Mouse (Mus musculus) stomach, embryonic 15.5 days (tissue): ENCODE data around the gene Pidd1. TPM values are rescaled to one million over a fixed set of nuclear protein-coding genes. Genes with fewer than 3 reads are reported as not detected.

Experiments
- ATAC-seq: fragments of 200-750 bp; cut with Nextera tagmentation; 2 replicates; pipeline ENCODE4 v1.8.0; 2017; ENCODE audit warnings: low read depth, moderate number of reproducible peaks, moderate TSS enrichment; ENCODE audit not compliant: insufficient read depth, low FRiP score
- H3K27ac ChIP-seq: fragments of 300-500 bp; sonication (generic); 2 replicates; pipeline ENCODE4 v1.5.1; 2015; ENCODE audit warnings: mild to moderate bottlenecking, inconsistent platforms
- H3K27me3 ChIP-seq: fragments of 300-500 bp; sonication (generic); replicated peaks from 2 replicates; pipeline ENCODE4 v1.6.1; 2015; ENCODE audit warnings: inconsistent platforms
- H3K36me3 ChIP-seq: fragments of 300-500 bp; sonication (generic); 2 replicates; pipeline ENCODE4 v1.6.1; 2015; ENCODE audit warnings: inconsistent platforms
- H3K4me1 ChIP-seq: fragments of 300-500 bp; sonication (generic); 2 replicates; pipeline ENCODE4 v1.6.1; 2015; ENCODE audit warnings: inconsistent platforms
- H3K4me2 ChIP-seq: fragments of 300-500 bp; sonication (generic); 2 replicates; pipeline ENCODE4 v1.6.1; 2015; ENCODE audit warnings: mild to moderate bottlenecking, inconsistent platforms
- H3K4me3 ChIP-seq: fragments of 300-500 bp; sonication (generic); replicated peaks from 2 replicates; pipeline ENCODE4 v1.5.1; 2015; ENCODE audit warnings: inconsistent platforms
- H3K9ac ChIP-seq: fragments of 300-500 bp; sonication (generic); 2 replicates; pipeline ENCODE4 v1.6.1; 2015; ENCODE audit warnings: inconsistent platforms
- H3K9me3 ChIP-seq: fragments of 300-500 bp; sonication (generic); 2 replicates; pipeline ENCODE4 v1.6.1; 2016; ENCODE audit warnings: inconsistent platforms
- WGBS: fragments of 180-500 bp; shearing (Covaris S2); methylation state at CpG from one replicate; pipeline ENCODE4 v1.1.7; 2015; 5-methylcytosine and 5-hydroxymethylcytosine counted together
- polyA plus RNA-seq: library from polyadenylated mRNA; unstranded; fragments of >200 nt; fragmentation: Nextera tagmentation; extraction: Ambion mirVana; gene quantifications from 2 replicates; pipeline ENCODE4 v1.2.1, GENCODE M21; 2015

Gene Pidd1
- polyA plus RNA-seq, 1 experiment from 2014 or later: 8.5 TPM

DNA sequence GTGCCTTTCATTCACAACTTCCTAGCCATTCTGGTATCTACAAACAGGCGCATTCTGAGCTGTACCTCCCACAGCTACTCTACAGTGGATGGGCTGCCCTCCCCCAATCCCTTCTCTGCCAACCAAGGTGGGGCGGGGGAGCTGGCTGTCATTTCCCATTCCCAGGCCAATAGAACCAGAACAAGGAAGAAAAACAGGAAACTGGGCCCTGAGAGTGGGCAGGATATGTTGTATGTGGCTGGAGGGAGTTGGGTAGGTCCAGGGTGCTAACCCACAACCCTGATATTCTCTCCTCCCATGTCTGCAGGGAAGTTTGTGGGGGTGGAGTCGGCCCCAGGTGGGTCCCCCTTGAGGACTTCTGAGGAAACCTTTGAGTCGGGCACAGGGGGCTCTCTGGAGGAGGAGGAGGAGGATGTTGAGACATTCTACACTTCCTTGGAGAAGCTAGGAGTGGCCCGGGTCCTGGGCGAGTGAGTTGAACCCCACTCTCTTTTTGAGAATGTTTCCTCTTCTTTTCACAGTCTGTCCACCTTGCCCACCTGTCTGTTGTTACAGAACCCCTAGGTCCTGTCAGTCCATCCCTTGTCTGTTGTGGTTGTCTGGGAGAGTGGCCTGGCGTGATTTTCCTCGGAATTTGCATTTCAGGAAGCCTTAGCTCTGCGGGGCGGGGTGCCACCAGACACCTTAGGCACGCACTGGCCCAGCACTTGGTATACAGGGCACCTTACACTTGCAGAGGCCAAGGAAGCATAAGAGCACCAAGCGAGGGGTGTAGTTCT lies 20.2 kb upstream of the Pidd1 start:
- H3K9ac ChIP-seq: no peak overlapping the region

DNA sequence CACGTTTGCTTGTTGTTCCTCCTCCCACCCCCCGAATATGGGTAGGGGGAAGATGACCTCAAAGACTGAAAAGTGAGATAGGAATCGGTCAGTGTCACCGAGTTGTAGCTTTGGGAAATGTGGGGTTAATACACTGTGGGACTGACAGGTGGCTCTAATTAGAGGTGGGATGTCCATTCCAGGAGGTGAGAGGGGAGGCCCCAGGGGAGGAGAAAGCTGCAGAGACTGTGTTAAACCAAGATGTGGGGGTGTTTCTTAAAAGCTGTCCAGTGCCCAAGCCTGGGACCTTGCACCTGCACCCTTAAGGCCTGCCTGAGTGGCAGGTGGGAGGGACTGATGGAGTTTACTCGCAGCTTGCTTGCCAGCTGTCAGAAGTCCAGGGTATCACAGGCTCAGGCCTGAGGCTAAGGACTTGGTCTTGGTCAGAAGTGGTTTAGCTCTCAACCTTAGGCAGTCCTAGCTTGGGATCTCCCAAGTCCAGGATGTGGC lies 18.6 kb upstream of the Pidd1 start:
- H3K27ac ChIP-seq: peak overlapping the region; percentile 33
- ATAC-seq: peak; percentile 8; the same call in 1 of the 2 replicates
- peaks cover 38% of the 10 kb centered on the region for H3K27me3 ChIP-seq
- H3K4me3 ChIP-seq: peak overlapping the region; percentile 46
- 0 out of 2 replicates have a peak, but pooled peaks cover 4% of the 10 kb centered on the region for H3K36me3 ChIP-seq
- H3K4me2 ChIP-seq: peak overlapping the region; percentile 82
- H3K9ac ChIP-seq: 0 out of 2 replicates have a peak overlapping the region, but pooled peaks have one; percentile 37
- no peaks in the 10 kb centered on the region for H3K9me3 ChIP-seq
- 22% methylated on average over 5 of the region's 5 CpGs for WGBS
- H3K4me1 ChIP-seq: peaks cover 57% of the 10 kb centered on the region

More for the DNA sequence above, 20.2 kb upstream of the Pidd1 start:
- 43% methylated on average over 12 of the region's 12 CpGs for WGBS
- peak overlapping the region; percentile 48 for H3K4me2 ChIP-seq
- peak overlapping the region; percentile 4; the same call in 1 of the 2 replicates for H3K27ac ChIP-seq
- 0 out of 2 replicates have a peak, but pooled peaks cover 2% of the 10 kb centered on the region for H3K36me3 ChIP-seq
- no peak for ATAC-seq
- H3K4me1 ChIP-seq: peaks cover 69% of the 10 kb centered on the region
- no peaks in the 10 kb centered on the region for H3K9me3 ChIP-seq
- peaks cover 38% of the 10 kb centered on the region for H3K27me3 ChIP-seq
- peak overlapping the region; percentile 20 for H3K4me3 ChIP-seq

DNA sequence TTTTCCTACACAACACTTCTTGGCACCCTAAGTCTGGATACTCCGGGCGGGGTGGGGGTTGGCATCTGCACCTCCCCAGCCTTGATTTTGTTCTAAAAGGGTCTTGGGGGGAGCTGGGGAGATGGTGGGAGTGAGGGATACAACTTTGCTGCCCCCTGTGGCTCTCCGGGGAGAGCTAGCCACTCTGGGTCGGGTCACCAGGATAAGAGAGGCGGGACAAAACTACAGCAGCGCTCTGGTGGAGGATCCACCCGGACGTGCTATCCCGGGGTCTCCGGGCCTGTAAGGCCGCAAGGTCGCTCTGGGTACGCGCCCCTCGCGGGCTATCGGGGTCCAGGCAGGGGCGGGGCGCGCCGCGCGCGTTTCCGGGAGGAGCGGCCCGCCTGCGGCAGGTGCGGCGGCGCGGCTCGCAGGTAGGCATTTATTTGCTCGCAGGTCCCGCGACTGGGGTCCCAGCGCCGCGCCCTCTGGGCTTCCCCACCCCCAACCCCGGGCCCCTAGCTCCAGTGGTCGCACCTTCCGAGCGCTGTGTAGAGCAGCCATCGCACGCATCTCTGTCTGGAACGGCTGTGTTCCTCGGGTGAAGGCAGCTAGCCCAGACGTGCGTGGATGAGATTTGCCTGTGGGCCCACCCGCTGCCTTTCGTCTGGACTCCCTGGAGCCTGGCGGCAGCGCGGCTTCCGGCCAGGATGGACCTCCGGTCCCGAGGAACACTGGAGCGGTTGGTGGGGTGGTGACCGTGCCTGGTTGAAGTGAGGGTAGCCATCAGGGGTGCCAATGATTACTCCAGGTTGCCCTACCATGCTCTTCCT lies 17.9 kb upstream of the Pidd1 start:
- Histone ChIP-seq H3K4me3 (peak overlapping the region; percentile 46), H3K4me1 (peaks cover 54% of the 10 kb centered on the region), H3K27me3 (peaks cover 38% of the 10 kb centered on the region), H3K9me3 (no peaks in the 10 kb centered on the region), H3K9ac (peak overlapping the region; percentile 37), H3K4me2 (peak overlapping the region; percentile 82), H3K27ac (peak overlapping the region; percentile 33; the same call in 1 of the 2 replicates), H3K36me3 (0 out of 2 replicates have a peak, but pooled peaks cover 4% of the 10 kb centered on the region)
- no peak; the same call in 1 of the 2 replicates for ATAC-seq
- 3% methylated on average over 59 of the region's 59 CpGs for WGBS

DNA sequence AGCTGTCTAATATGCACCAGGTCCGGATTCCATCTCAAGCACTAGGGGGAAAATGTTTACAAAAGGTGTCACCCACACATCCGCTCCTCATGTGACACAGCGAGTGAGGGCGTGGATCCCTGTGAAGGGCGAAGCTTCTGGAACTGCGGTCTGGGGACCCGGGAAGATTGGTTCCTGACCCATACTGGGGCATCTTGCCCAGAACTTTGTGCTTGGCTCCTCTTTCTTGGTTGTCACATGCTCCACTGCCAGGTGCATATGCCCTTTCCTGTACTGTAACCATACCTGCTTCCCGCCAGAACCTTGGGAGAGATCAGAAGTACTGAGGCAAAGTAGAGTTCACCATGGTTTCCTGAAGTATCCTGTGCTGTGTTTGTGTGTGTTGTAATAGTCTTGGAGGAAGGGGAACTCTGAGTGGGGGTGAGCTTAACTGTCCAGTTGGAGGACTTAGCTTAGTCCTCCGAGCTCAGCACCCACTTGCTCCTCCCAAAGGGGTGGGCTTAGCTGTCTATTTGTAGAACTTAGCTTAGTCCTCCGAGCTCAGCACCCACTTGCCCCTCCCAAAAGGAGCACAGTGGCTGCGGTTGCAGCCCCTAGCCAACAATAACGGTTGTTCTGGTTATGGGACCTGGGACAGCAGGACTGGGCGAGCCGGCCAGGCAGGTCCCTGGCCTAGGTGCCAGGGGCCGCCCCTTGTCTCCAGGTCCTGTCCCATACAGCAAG lies 16.7 kb upstream of the Pidd1 start, which contains the start of gene Cracr2b:
Gene Cracr2b, plus strand, starts transcription at position 704 of the 723 bp plus-strand sequence.
- Histone ChIP-seq H3K4me3 (peak within 1 kb of the TSS; percentile 46), H3K9ac (peak within 1 kb of the TSS; percentile 37), H3K27ac (peak within 1 kb of the TSS; percentile 33; the same call in 1 of the 2 replicates), H3K4me1 (peaks cover 56% of the 10 kb centered on the region), H3K9me3 (no peaks in the 10 kb centered on the region), H3K27me3 (peaks cover 38% of the 10 kb centered on the region), H3K36me3 (0 out of 2 replicates have a peak, but pooled peaks cover 4% of the 10 kb centered on the region), H3K4me2 (peak within 1 kb of the TSS; percentile 82)
- no peak for ATAC-seq
- 52% methylated on average over 15 of the region's 15 CpGs for WGBS

DNA sequence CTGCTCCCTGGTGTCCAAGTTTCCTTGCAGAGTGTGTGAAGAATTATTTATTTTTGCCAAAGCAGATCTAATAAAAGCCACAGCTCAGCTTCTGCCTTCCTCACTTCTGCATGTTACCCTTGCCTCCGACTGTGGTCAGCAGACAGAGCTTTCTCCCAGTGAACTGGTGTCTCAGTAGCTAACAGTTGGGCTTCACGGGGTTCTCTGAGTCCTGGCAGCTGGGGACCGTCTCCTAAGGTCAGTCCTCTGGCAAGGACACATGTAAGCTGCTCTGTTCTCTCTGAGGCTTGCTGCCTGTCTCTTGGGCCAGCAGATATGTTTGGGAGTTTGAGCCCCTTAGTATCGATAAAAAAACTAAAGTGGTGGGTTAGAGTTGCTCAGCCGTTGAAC lies 16.2 kb upstream of the Pidd1 start:
- WGBS: 41% methylated on average over 5 of the region's 5 CpGs
- Histone ChIP-seq H3K4me3 (no peak overlapping the region), H3K9me3 (no peaks in the 10 kb centered on the region), H3K27me3 (peaks cover 37% of the 10 kb centered on the region), H3K27ac (no peak overlapping the region), H3K4me1 (peaks cover 52% of the 10 kb centered on the region), H3K36me3 (0 out of 2 replicates have a peak, but pooled peaks cover 4% of the 10 kb centered on the region), H3K4me2 (no peak overlapping the region), H3K9ac (no peak overlapping the region)
- ATAC-seq: no peak

GRCm38 (mm10) chr7:141459301-141459711 lies 15.5 kb upstream of the Pidd1 start:
- 87% methylated on average over 17 of the region's 17 CpGs for WGBS
- no peak for ATAC-seq

DNA sequence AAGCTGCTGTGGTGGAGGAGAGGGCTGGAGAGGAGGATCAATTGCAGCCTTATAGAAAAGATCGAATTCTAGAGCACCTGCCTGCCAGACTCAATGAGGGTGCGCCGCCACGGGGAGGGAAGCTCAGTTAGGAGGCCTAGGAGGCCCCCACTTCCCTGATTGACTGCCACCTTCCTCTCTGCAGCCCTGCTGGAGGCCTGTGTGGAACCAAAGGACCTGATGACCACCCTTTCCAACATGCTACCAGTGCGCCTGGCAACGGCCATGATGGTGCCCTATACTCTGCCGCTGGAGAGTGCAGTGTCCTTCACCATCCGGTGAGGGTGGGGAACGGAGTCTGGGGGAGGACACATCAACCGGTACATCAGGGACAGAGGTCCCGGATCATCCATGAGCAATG lies 14.8 kb upstream of the Pidd1 start:
- WGBS: 88% methylated on average over 11 of the region's 11 CpGs
- no peak overlapping the region for H3K27ac ChIP-seq

More at GRCm38 (mm10) chr7:141459301-141459711, 15.5 kb upstream of the Pidd1 start:
- Histone ChIP-seq H3K9me3 (no peaks in the 10 kb centered on the region), H3K4me3 (no peak overlapping the region), H3K4me1 (peaks cover 50% of the 10 kb centered on the region), H3K9ac (no peak overlapping the region), H3K27ac (no peak overlapping the region), H3K27me3 (peaks cover 30% of the 10 kb centered on the region), H3K36me3 (0 out of 2 replicates have a peak, but pooled peaks cover 4% of the 10 kb centered on the region), H3K4me2 (no peak overlapping the region)

GRCm38 (mm10) chr7:141457986-141458660 lies 14.3 kb upstream of the Pidd1 start:
- Histone ChIP-seq H3K27ac (no peak overlapping the region), H3K36me3 (0 out of 2 replicates have a peak, but pooled peaks cover 4% of the 10 kb centered on the region), H3K9ac (no peak overlapping the region), H3K4me2 (no peak overlapping the region), H3K4me1 (peaks cover 42% of the 10 kb centered on the region), H3K27me3 (peaks cover 20% of the 10 kb centered on the region), H3K4me3 (no peak overlapping the region), H3K9me3 (no peaks in the 10 kb centered on the region)
- ATAC-seq: no peak
- 78% methylated on average over 15 of the region's 15 CpGs for WGBS

More for the DNA sequence above, 14.8 kb upstream of the Pidd1 start:
- H3K9ac ChIP-seq: no peak overlapping the region
- peaks cover 47% of the 10 kb centered on the region for H3K4me1 ChIP-seq
- no peak overlapping the region for H3K4me3 ChIP-seq
- H3K36me3 ChIP-seq: 0 out of 2 replicates have a peak, but pooled peaks cover 4% of the 10 kb centered on the region
- ATAC-seq: no peak
- H3K27me3 ChIP-seq: peaks cover 24% of the 10 kb centered on the region
- H3K4me2 ChIP-seq: no peak overlapping the region
- H3K9me3 ChIP-seq: no peaks in the 10 kb centered on the region

- WGBS: 94% methylated on average over 14 of the region's 14 CpGs
- 0 out of 2 replicates have a peak, but pooled peaks cover 4% of the 10 kb centered on the region for H3K36me3 ChIP-seq
- H3K4me2 ChIP-seq: no peak overlapping the region
- H3K4me1 ChIP-seq: peaks cover 38% of the 10 kb centered on the region
- H3K9me3 ChIP-seq: no peaks in the 10 kb centered on the region
- no peak overlapping the region for H3K4me3 ChIP-seq
- no peak overlapping the region for H3K27ac ChIP-seq
- peaks cover 13% of the 10 kb centered on the region; the same call in 1 of the 2 replicates for H3K27me3 ChIP-seq
- ATAC-seq: no peak
- H3K9ac ChIP-seq: no peak overlapping the region
Observed at GRCm38 (mm10) chr7:141457236-141457635, 13.4 kb upstream of the Pidd1 start.

GRCm38 (mm10) chr7:141456739-141457138 lies 12.9 kb upstream of the Pidd1 start:
- WGBS: 89% methylated on average over 6 of the region's 6 CpGs
- Histone ChIP-seq H3K4me2 (peak overlapping the region; percentile 1; the same call in 1 of the 2 replicates), H3K27me3 (peaks cover 8% of the 10 kb centered on the region; the same call in 1 of the 2 replicates), H3K9ac (no peak overlapping the region), H3K36me3 (0 out of 2 replicates have a peak, but pooled peaks cover 4% of the 10 kb centered on the region), H3K4me3 (0 out of 2 replicates have a peak overlapping the region, but pooled peaks have one; percentile 75), H3K27ac (no peak overlapping the region), H3K9me3 (no peaks in the 10 kb centered on the region), H3K4me1 (peaks cover 36% of the 10 kb centered on the region)
- ATAC-seq: no peak
